Mouse (Mus musculus) megakaryocyte, embryonic 14.5 days (primary cell): ENCODE measurements at regions not wholly inside any gene's neighbourhood (a gene's known extent, or its start where the extent isn't known, plus 50 kb on each side); places are given as distances from the start of the nearest gene placed in this dataset.

Experiments
- H3K27me3 ChIP-seq: replicated peaks from 2 replicates; pipeline ENCODE3; 2012; ENCODE audit warnings: inconsistent platforms
- H3K36me3 ChIP-seq: replicated peaks from 2 replicates; pipeline ENCODE3; 2012; ENCODE audit warnings: low read length, inconsistent platforms, mixed read lengths
- H3K4me1 ChIP-seq: 2 replicates; pipeline ENCODE4 v1.6.1; 2012; ENCODE audit warnings: inconsistent platforms
- H3K4me3 ChIP-seq: replicated peaks from 2 replicates; pipeline ENCODE3; 2012; ENCODE audit warnings: moderate library complexity, mild to moderate bottlenecking, inconsistent platforms
- H3K9me3 ChIP-seq: 2 replicates; pipeline ENCODE4 v1.6.1; 2012; ENCODE audit warnings: inconsistent platforms
- FLI1 ChIP-seq: IDR thresholded peaks from 2 replicates; pipeline ENCODE4 v1.6.1; 2012; ENCODE audit warnings: low read length, inconsistent platforms, mixed read lengths
- GATA1 ChIP-seq: IDR thresholded peaks from 3 replicates; pipeline ENCODE4 v1.6.1; 2012; ENCODE audit warnings: mixed read lengths, low read length, inconsistent platforms, borderline replicate concordance

DNA sequence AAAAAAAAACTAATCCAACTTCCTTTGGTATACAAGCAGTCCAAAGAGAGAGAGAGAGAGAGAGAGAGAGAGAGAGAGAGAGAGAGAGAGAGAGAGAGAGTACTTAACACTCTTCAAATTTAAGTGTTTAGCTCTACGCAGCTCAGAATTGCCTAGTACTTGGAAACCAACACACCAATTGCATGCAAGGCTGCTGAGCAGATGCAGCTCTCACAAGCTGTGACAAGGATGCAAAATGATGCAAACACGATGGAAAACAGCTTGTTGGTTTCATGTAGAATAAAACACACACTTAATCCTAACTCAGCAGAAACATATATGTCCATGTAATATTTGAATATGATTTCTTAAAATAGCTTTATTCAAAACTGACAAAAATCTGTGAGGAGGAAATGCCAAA is 94.9 kb upstream of the B3gat1 start:
- peaks cover 24% of the 10 kb centered on the region for H3K9me3 ChIP-seq
- TF ChIP-seq GATA1 (no peak), FLI1 (no peak)
- no peak overlapping the region for H3K4me3 ChIP-seq
- no peaks in the 10 kb centered on the region for H3K27me3 ChIP-seq
- no peaks in the 10 kb centered on the region for H3K36me3 ChIP-seq
- no peaks in the 10 kb centered on the region for H3K4me1 ChIP-seq

DNA sequence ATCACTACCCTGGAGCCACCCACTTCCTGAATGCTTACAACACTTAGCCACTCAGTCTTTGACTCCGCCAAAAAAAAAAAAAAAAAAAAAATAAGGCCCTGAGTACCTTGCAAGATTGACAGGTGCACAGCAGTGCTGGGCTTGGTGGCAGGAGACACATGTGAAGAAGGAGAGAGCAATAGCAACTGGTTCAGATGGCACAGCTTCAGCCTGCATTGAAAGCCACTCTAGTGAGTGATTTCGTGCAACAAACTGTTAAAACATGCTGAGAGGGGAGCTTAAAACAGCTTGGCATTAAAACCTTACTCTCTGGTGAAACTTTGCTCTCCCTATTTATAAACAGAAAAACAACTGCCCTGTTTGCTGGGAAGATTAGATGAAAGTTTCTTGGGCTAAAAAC is 91.2 kb upstream of the B3gat1 start:
- TF ChIP-seq FLI1 (no peak), GATA1 (no peak)
- peaks cover 21% of the 10 kb centered on the region for H3K9me3 ChIP-seq
- H3K27me3 ChIP-seq: no peaks in the 10 kb centered on the region
- H3K4me1 ChIP-seq: no peaks in the 10 kb centered on the region
- H3K4me3 ChIP-seq: no peak overlapping the region
- H3K36me3 ChIP-seq: no peaks in the 10 kb centered on the region

DNA sequence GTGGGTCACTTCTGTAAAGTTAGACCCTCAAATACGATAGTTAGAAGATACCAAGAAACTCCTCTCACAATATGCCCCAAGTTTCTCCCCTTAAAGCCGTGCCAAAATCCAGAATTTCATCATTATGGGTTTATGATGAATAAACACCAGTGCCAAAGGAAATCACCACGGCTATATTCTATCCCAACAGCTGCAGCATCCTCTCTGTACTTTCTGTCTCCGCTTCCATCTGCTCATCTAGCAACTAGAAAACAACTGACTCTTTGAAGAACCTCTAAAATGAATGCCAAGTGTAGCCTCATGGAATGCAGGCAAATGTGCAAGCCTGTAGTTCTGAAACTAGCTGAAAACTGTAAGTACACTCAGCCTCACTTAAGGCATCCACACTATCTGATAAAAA is 90.7 kb upstream of the B3gat1 start:
- Histone ChIP-seq H3K27me3 (no peaks in the 10 kb centered on the region), H3K9me3 (peaks cover 17% of the 10 kb centered on the region; the same call in 1 of the 2 replicates), H3K4me1 (no peaks in the 10 kb centered on the region), H3K36me3 (no peaks in the 10 kb centered on the region), H3K4me3 (no peak overlapping the region)
- no peak for TF ChIP-seq GATA1
- TF ChIP-seq FLI1: no peak

DNA sequence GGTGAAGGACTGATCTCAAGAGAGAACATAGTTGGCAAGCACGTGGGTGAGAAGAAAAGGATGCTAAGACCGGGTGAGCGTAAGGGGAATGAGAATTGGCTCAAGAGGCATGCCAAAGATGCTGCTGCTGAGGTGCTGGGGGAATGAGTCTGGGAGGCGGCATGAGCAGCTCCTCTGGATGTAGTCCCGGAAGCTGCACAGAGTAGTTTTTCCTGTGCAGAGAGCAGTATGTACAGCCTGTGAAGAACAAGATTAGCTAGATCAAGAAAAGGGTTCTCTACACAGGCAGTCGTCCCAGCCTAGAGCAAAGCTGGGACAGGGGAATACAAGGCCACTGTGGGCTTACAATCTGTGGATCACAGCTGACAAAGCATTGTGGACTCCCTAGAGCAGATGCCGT is 84.0 kb upstream of the B3gat1 start:
- Histone ChIP-seq H3K27me3 (no peaks in the 10 kb centered on the region), H3K4me3 (no peak overlapping the region), H3K4me1 (no peaks in the 10 kb centered on the region), H3K9me3 (peaks cover 5% of the 10 kb centered on the region; the same call in 1 of the 2 replicates), H3K36me3 (no peaks in the 10 kb centered on the region)
- TF ChIP-seq FLI1: no peak
- no peak for TF ChIP-seq GATA1

DNA sequence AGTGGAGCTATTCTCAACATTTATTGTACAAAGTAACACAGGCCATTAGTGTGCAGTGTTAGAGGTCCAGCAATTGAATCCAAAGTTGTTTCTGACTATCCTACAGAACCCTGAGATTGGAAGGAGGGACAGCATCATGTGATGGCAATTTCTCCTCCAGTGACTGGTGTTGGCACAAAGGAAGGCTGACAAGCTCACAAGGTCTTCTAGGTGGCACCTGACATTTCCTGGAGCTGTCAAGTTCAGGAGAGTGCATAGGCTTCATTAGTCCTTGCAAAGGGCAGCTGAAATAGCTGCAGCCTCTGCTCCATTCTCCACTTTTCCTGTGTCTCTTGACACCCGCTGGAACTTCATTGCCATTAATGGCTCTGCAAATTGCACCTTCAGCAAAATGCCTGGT is 80.6 kb upstream of the B3gat1 start:
- H3K27me3 ChIP-seq: no peaks in the 10 kb centered on the region

DNA sequence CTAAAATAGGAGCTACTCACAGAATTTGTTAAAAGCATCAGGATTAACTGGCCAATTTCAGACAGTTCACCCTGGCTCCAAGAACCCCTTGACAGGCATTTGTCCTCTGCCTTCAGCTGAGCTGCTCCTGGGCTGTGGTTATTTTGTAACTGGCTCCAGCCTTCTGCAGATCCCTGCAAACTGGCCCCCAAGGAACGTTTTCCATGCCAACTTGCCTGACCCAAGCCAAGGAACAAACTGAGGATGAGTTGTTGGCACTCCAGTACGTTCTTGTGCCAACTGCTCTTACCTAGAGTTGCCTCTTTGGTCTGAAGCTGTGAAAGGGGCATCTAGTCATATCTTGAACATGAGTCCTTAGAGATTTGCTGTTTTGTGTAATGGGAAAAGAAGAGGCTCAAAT is 74.2 kb upstream of the B3gat1 start:
- no peaks in the 10 kb centered on the region for H3K36me3 ChIP-seq
- H3K27me3 ChIP-seq: no peaks in the 10 kb centered on the region
- TF ChIP-seq FLI1: no peak
- no peak overlapping the region for H3K4me3 ChIP-seq
- peaks cover 3% of the 10 kb centered on the region; the same call in 1 of the 2 replicates for H3K9me3 ChIP-seq
- H3K4me1 ChIP-seq: no peaks in the 10 kb centered on the region

More for the DNA sequence above, 80.6 kb upstream of the B3gat1 start:
- Histone ChIP-seq H3K4me3 (no peak overlapping the region), H3K4me1 (no peaks in the 10 kb centered on the region), H3K36me3 (no peaks in the 10 kb centered on the region), H3K9me3 (peaks cover 5% of the 10 kb centered on the region; the same call in 1 of the 2 replicates)
- TF ChIP-seq GATA1 (no peak), FLI1 (no peak)

DNA sequence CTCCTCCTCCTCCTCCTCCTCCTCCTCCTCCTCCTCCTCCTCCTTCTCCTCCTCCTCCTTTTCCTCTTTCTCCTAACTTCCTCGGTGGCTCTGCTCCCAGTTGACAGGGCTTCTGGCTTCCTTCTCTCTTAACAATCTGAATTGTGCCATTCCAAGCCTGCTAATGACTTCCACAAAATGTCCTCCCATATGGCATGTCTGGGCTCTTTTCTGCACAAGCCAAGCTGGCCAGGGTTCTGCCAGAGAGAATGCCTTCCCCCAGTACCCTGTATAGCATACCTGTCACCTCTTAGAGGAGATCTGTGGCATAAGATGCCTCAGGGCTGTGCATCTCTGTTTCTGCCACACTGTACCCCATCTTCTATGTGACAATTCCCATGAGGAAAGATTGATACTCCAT is 70.0 kb upstream of the B3gat1 start:
- TF ChIP-seq FLI1 (no peak), GATA1 (no peak)
- no peak overlapping the region for H3K4me3 ChIP-seq
- peaks cover 3% of the 10 kb centered on the region; the same call in 1 of the 2 replicates for H3K9me3 ChIP-seq

DNA sequence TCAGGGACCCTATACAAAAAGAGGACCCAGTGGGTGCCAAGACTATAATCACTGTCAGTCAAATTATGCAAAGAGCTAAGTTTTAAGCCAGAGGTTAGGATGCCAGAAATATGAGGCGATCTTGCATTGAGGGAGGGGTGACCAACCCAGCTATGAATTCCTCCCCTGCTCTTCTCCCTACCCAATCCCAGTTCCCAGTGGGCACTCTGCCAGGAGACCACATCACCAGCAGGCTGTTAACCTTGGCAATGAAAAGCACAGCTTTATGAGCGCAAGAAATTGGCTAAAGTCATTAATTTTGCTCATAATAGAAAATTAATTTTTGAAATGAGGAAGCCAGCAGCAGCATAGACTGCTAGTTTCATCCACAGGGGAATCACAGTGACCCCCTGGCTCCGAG is 65.7 kb upstream of the B3gat1 start:
- H3K27me3 ChIP-seq: no peaks in the 10 kb centered on the region
- no peak overlapping the region for H3K4me3 ChIP-seq
- TF ChIP-seq FLI1 (no peak), GATA1 (no peak)
- no peaks in the 10 kb centered on the region for H3K9me3 ChIP-seq
- no peaks in the 10 kb centered on the region for H3K4me1 ChIP-seq
- no peaks in the 10 kb centered on the region for H3K36me3 ChIP-seq

More for the DNA sequence above, 70.0 kb upstream of the B3gat1 start:
- Histone ChIP-seq H3K36me3 (no peaks in the 10 kb centered on the region), H3K4me1 (no peaks in the 10 kb centered on the region), H3K27me3 (no peaks in the 10 kb centered on the region)

DNA sequence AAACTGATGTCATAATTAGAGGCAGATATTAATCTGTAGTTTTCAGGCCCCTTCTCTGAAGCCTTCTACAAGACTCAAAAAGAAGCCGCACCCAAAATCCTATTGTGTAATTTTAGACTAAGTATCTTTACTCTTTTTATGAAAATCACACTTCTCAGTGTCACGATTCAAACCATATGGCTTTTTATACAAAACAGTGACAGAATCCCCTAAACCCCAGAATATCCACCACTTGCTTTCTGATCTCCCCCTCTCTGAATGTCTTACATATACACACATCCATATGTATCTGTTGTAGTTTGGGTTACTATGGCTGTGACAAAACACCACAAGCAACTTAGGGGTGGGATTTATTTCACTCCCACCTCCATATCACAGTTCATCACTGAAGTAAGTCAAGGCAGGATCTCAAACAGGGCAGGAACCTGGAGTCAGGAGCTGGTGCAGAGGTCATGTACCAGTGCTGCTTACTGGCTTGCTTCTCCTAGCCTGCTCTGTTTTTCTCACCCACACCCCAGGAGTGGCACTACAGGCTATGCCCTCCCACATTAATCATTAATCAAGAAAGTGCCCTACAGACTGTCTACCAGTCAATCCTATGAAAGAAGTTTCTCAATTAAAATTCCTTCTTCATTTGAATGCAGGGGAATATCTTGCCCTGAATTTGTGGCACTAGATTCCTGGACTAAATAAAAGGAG is 59.3 kb upstream of the B3gat1 start:
- Histone ChIP-seq H3K4me3 (no peak overlapping the region), H3K9me3 (no peaks in the 10 kb centered on the region), H3K4me1 (no peaks in the 10 kb centered on the region), H3K36me3 (no peaks in the 10 kb centered on the region), H3K27me3 (no peaks in the 10 kb centered on the region)
- TF ChIP-seq FLI1: no peak
- TF ChIP-seq GATA1: no peak

DNA sequence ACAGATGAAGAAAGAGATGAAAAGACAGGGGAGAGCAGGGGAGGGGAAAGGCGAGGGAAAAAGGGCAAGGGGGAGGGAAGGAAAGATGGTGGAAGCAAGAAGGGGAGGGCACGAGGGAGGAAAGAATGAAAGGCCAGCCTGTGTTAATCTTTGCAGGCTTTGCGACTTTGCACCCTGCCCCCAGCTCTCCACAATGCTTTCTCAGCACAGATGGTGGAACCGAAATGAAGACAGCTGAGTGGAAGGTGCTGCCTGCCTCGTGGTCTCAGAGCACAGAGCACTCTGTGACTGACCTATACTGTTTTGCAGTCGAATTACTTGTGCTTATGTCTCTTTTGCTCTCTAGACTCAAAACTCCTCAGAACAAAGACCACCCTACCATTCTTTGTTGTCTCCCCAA is 55.2 kb upstream of the B3gat1 start:
- Histone ChIP-seq H3K27me3 (no peaks in the 10 kb centered on the region), H3K4me1 (no peaks in the 10 kb centered on the region), H3K9me3 (0 out of 2 replicates have a peak, but pooled peaks cover 4% of the 10 kb centered on the region), H3K4me3 (no peak overlapping the region), H3K36me3 (no peaks in the 10 kb centered on the region)
- TF ChIP-seq FLI1 (no peak), GATA1 (no peak)
